Mouse (Mus musculus): ENCODE results near the gene Cul7. TPM values are rescaled to one million over a fixed set of nuclear protein-coding genes. Genes with fewer than 3 reads are reported as not detected.

Gene Cul7
- polyA plus RNA-seq, 1 experiment from 2014 or later: 54.8 TPM

DNA sequence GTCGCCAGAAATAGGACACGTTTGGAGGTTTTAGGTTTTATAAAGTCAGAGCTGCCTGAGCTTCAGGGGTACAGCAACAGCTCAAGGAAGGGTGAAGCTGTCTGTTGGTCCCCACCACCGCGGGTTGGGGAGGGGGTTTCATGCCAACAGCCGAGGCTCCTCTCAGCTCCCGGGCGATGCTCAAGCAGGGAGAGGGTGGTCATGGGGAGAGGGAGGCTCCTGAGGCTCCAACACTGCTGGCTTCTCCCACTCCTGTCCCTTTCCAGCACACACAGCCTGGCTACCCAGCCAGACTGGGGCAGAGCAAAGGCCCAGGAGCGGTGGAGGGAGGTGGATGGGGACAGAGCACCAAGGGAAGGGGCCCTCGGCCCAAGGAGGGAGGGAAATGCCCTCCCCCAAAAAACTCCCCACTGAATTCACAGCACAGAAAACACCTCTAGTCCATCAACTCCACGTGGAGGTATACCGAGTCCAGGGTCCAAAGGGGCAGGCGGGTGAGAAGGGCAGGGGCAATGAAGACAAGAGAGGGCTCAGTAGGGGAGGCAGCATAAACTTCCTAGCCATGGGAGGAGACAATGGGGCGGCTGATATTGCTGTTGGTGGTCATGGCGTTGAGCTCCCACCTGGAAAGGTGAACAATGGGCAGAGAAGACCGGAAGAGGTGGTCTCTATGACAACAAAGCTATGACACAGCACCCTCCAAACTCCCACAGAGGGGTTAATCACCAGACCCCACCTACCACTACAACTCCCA is 24.6 kb downstream of the Cul7 start:
- peak; percentile 12; the same call in 1 of the 2 replicates for ATAC-seq (ENCODE audit: insufficient read depth, low FRiP score)
- H3K4me3 ChIP-seq (replicated peaks; ENCODE audit: low read length): peak overlapping the region; percentile 60
- H3K27me3 ChIP-seq (ENCODE audit: control insufficient read depth, insufficient read depth, low read length): no peaks in the 10 kb centered on the region
- 21% methylated on average over 15 of the region's 15 CpGs for WGBS
- peak overlapping the region; percentile 75 for H3K9ac ChIP-seq (ENCODE audit: low read length)
- peaks cover 25% of the 10 kb centered on the region for H3K4me1 ChIP-seq (ENCODE audit: control insufficient read depth, insufficient read depth, low read length)
- peak overlapping the region; percentile 77 for H3K27ac ChIP-seq (ENCODE audit: low read length)
- peak overlapping the region; percentile 67 for H3K4me2 ChIP-seq (ENCODE audit: low read depth, low read length)
- H3K9me3 ChIP-seq (replicated peaks; ENCODE audit: control insufficient read depth, low read length): no peaks in the 10 kb centered on the region
- peaks cover 18% of the 10 kb centered on the region for H3K36me3 ChIP-seq (ENCODE audit: control insufficient read depth, insufficient read depth, low read length)

DNA sequence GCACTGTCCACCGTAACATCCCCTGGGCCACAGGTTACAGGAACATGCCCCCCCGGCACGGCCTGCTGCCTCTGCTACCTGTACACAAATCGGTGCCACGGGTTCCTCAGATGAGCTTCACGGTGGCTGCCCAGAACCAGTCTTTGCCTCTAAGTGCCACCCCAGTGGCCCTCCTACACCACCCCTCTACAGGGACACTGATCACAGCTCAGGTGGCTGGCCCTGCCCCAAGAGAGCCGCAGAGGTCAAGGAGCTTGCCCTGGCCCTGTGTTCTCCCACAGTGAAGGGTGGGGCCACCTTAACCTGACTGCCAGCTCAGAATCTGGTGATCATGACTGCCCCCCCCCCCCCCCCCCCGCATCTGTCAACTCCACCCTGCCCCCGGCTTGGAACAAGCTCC is 28.3 kb downstream of the Cul7 start, which contains the start of gene Mea1:
TSS of gene Mea1 (plus strand) at position 378 of the 400 bp plus-strand sequence.
- WGBS: 77% methylated on average over 8 of the region's 9 CpGs
- no peak for ATAC-seq (ENCODE audit: insufficient read depth, low FRiP score)
- peaks cover 27% of the 10 kb centered on the region for H3K4me1 ChIP-seq (ENCODE audit: control insufficient read depth, insufficient read depth, low read length)
- H3K4me2 ChIP-seq (ENCODE audit: low read depth, low read length): peak within 1 kb of the TSS; percentile 63
- peak within 1 kb of the TSS; percentile 72 for H3K9ac ChIP-seq (ENCODE audit: low read length)
- H3K36me3 ChIP-seq (ENCODE audit: control insufficient read depth, insufficient read depth, low read length): peaks cover 15% of the 10 kb centered on the region; the same call in 1 of the 2 replicates
- peak within 1 kb of the TSS; percentile 69 for H3K4me3 ChIP-seq (replicated peaks; ENCODE audit: low read length)
- no peaks in the 10 kb centered on the region for H3K27me3 ChIP-seq (ENCODE audit: control insufficient read depth, insufficient read depth, low read length)
- no peaks in the 10 kb centered on the region for H3K9me3 ChIP-seq (replicated peaks; ENCODE audit: control insufficient read depth, low read length)
- peak within 1 kb of the TSS; percentile 88; the same call in 1 of the 2 replicates for H3K27ac ChIP-seq (ENCODE audit: low read length)

- no peaks in the 10 kb centered on the region for H3K27me3 ChIP-seq (ENCODE audit: control insufficient read depth, insufficient read depth, low read length)
- peaks cover 25% of the 10 kb centered on the region for H3K4me1 ChIP-seq (ENCODE audit: control insufficient read depth, insufficient read depth, low read length)
- H3K4me2 ChIP-seq (ENCODE audit: low read depth, low read length): peak overlapping the region; percentile 63
- peak overlapping the region; percentile 88; the same call in 1 of the 2 replicates for H3K27ac ChIP-seq (ENCODE audit: low read length)
- peaks cover 15% of the 10 kb centered on the region; the same call in 1 of the 2 replicates for H3K36me3 ChIP-seq (ENCODE audit: control insufficient read depth, insufficient read depth, low read length)
- ATAC-seq (ENCODE audit: insufficient read depth, low FRiP score): no peak
- H3K9me3 ChIP-seq (replicated peaks; ENCODE audit: control insufficient read depth, low read length): no peaks in the 10 kb centered on the region
- peak overlapping the region; percentile 72 for H3K9ac ChIP-seq (ENCODE audit: low read length)
- 31% methylated on average over 9 of the region's 9 CpGs for WGBS
- H3K4me3 ChIP-seq (replicated peaks; ENCODE audit: low read length): peak overlapping the region; percentile 69
Measured at GRCm38 (mm10) chr17:46678911-46679310, 28.8 kb downstream of the Cul7 start.

DNA sequence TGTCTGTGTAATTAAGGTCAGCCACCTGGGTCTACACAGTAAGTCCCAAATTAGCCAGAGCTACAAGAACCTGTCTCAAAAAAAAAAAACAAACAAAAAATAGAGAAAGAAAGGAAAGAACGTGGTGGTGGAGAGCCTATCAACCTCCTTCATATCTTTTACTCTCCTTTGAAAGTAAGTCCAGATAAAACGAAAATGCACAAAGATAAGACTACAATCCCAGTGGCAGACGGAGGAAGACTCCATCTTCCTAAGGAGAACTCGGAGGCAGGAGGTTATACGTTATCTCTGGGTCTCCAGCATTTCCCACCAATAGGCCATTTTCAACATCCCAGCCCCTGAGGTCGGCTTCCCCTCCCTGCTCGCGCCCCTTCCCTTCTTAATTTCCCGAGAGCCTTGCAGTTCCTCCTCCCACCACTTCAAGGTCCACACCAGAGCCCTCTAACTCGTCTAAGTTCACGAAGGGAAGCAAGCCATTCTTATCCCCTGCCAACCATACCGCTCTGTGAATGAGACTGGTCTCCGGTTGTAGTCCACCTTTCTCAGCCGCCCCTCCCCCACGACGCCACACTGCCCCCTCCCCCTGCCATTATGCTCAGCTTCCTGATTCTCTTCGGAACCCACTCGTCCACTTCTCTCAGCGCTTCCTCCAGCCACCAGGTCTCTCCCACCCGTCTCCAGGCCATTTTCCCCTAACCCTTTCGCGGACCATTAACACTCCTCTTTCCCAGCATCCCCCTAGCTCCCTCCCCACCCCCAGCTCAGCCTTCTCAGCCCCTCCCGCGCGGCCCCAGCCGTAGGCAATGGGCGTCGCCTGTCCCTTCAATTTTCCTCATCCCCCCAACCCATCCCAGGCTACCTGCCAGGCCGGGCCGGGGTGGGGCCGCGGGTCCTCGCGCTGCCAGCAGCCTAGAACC is 30.0 kb downstream of the Cul7 start:
- H3K9me3 ChIP-seq (replicated peaks; ENCODE audit: control insufficient read depth, low read length): no peaks in the 10 kb centered on the region
- ATAC-seq (ENCODE audit: insufficient read depth, low FRiP score): no peak
- H3K36me3 ChIP-seq (ENCODE audit: control insufficient read depth, insufficient read depth, low read length): peaks cover 24% of the 10 kb centered on the region
- H3K27ac ChIP-seq (ENCODE audit: low read length): peak overlapping the region; percentile 88
- WGBS: under 1% methylated on average over 34 of the region's 34 CpGs
- peak overlapping the region; percentile 63 for H3K4me2 ChIP-seq (ENCODE audit: low read depth, low read length)
- H3K4me1 ChIP-seq (ENCODE audit: control insufficient read depth, insufficient read depth, low read length): peaks cover 18% of the 10 kb centered on the region
- H3K27me3 ChIP-seq (ENCODE audit: control insufficient read depth, insufficient read depth, low read length): no peaks in the 10 kb centered on the region
- peak overlapping the region; percentile 69 for H3K4me3 ChIP-seq (replicated peaks; ENCODE audit: low read length)
- peak overlapping the region; percentile 72 for H3K9ac ChIP-seq (ENCODE audit: low read length)

DNA sequence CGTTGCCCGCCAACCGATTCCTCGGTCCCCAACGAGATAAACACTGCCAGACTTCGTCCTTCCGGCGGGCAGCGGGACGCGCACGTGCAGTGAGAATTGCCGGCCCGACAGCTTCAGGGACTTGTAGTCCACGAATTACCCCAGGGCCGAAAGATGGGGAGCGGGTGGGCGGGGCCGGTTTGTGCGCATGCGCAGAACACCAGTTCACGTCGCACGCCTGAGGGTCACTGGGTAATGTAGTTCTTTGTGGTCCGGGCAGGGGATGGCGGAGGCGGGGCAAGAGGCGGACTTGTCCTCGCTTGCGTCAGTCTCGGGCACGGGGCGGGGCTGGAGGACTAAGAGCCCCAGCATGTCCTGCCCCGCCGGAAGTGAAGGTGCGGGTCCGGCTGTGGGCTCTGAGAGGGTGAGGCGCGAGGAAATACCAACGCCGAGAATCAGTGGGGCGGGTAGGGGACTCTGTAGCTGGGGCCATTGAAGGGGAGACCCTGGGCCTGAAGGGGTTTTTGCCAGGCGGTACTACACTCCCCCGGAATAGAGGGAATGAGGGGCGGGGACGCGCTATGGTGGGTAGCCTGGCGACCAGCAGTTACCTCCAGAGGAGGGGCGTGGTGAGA is 30.7 kb downstream of the Cul7 start, which contains the start of gene Klhdc3:
TSS of gene Klhdc3 (minus strand) at position 155 of the 614 bp plus-strand sequence.
- H3K9ac ChIP-seq (ENCODE audit: low read length): peak within 1 kb of the TSS; percentile 77
- H3K36me3 ChIP-seq (ENCODE audit: control insufficient read depth, insufficient read depth, low read length): peaks cover 22% of the 10 kb centered on the region
- H3K4me3 ChIP-seq (replicated peaks; ENCODE audit: low read length): peak within 1 kb of the TSS; percentile 69
- H3K27me3 ChIP-seq (ENCODE audit: control insufficient read depth, insufficient read depth, low read length): no peaks in the 10 kb centered on the region
- H3K9me3 ChIP-seq (replicated peaks; ENCODE audit: control insufficient read depth, low read length): no peaks in the 10 kb centered on the region
- peak within 1 kb of the TSS; percentile 88 for H3K27ac ChIP-seq (ENCODE audit: low read length)
- peaks cover 18% of the 10 kb centered on the region for H3K4me1 ChIP-seq (ENCODE audit: control insufficient read depth, insufficient read depth, low read length)
- peak within 1 kb of the TSS; percentile 77 for H3K4me2 ChIP-seq (ENCODE audit: low read depth, low read length)
- under 1% methylated on average over 49 of the region's 49 CpGs for WGBS
- ATAC-seq (ENCODE audit: insufficient read depth, low FRiP score): peak; percentile 98

DNA sequence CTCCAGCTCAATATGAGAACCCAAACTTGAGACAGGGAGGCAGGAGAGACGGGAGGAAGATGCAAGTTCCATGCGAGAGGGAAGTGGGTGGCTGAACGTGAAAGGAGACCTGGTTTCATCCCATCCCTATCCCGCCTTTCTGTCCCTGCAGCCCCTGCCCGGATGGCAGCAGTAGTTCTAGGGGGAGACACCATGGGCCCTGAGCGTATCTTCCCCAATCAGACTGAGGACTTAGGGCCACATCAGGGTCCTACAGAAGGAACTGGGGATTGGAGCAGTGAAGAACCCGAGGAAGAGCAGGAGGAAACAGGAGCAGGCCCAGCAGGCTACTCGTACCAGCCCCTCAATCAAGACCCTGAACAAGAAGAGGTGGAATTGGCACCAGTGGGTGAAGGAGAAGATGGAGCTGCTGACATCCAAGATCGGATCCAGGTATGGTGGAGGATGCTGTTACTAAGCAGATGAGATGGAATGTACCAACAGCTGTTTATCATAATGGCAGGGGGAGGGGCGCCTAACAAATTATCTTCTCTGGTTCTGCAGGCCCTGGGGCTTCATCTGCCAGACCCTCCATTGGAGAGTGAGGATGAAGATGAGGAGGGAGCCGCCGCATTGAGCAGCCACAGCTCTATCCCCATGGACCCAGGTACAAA is 31.5 kb downstream of the Cul7 start:
- Histone ChIP-seq H3K4me1 (ENCODE audit: control insufficient read depth, insufficient read depth, low read length) (peaks cover 18% of the 10 kb centered on the region), H3K27ac (ENCODE audit: low read length) (peak overlapping the region; percentile 71), H3K36me3 (ENCODE audit: control insufficient read depth, insufficient read depth, low read length) (peaks cover 17% of the 10 kb centered on the region), H3K9ac (ENCODE audit: low read length) (peak overlapping the region; percentile 77), H3K4me2 (ENCODE audit: low read depth, low read length) (peak overlapping the region; percentile 77), H3K9me3 (replicated peaks; ENCODE audit: control insufficient read depth, low read length) (no peaks in the 10 kb centered on the region), H3K27me3 (ENCODE audit: control insufficient read depth, insufficient read depth, low read length) (no peaks in the 10 kb centered on the region), H3K4me3 (replicated peaks; ENCODE audit: low read length) (peak overlapping the region; percentile 69)
- WGBS: 18% methylated on average over 12 of the region's 12 CpGs
- ATAC-seq (ENCODE audit: insufficient read depth, low FRiP score): no peak

DNA sequence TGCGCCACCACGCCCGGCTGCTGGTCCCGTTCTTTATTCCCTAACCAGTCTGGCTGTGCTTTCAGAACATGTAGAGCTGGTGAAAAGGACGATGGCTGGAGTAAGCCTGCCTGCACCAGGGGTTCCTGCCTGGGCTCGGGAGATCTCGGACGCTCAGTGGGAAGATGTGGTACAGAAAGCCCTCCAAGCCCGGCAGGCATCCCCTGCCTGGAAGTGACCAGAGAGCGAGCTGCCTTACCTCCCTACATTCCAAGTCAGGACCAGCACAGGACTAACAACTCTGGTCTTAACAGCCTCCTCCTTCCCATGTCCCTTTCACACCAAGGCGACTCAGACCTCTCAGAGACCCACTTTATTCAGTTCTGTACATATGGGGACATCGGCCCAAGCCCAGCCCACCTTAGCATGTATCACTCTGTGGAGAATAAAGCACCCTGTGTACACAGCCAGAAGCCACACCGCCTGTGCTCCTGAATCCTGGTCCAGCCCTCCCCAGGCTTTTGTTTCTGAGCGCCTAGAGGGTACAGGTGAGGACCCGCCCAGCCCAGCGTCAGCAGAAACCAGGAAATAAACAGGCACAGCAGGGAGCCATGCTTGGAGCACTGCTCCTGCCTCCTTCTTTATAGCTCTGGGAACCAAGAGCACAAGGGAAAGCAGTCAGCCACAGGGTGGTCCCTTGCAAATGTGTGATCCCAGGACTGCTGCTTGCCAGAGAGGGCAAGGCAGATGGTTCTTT is 32.7 kb downstream of the Cul7 start:
- H3K36me3 ChIP-seq (ENCODE audit: control insufficient read depth, insufficient read depth, low read length): peaks cover 14% of the 10 kb centered on the region
- H3K27ac ChIP-seq (ENCODE audit: low read length): peak overlapping the region; percentile 7; the same call in 1 of the 2 replicates
- H3K4me3 ChIP-seq (replicated peaks; ENCODE audit: low read length): no peak overlapping the region
- no peaks in the 10 kb centered on the region for H3K9me3 ChIP-seq (replicated peaks; ENCODE audit: control insufficient read depth, low read length)
- H3K27me3 ChIP-seq (ENCODE audit: control insufficient read depth, insufficient read depth, low read length): no peaks in the 10 kb centered on the region
- 75% methylated on average over 16 of the region's 16 CpGs for WGBS
- no peak overlapping the region for H3K9ac ChIP-seq (ENCODE audit: low read length)
- H3K4me1 ChIP-seq (ENCODE audit: control insufficient read depth, insufficient read depth, low read length): peaks cover 18% of the 10 kb centered on the region
- H3K4me2 ChIP-seq (ENCODE audit: low read depth, low read length): no peak overlapping the region
- ATAC-seq (ENCODE audit: insufficient read depth, low FRiP score): no peak

- no peaks in the 10 kb centered on the region for H3K27me3 ChIP-seq (ENCODE audit: control insufficient read depth, insufficient read depth, low read length)
- H3K4me3 ChIP-seq (replicated peaks; ENCODE audit: low read length): no peak overlapping the region
- no peak for ATAC-seq (ENCODE audit: insufficient read depth, low FRiP score)
- peaks cover 8% of the 10 kb centered on the region for H3K4me1 ChIP-seq (ENCODE audit: control insufficient read depth, insufficient read depth, low read length)
- no peak overlapping the region for H3K27ac ChIP-seq (ENCODE audit: low read length)
- H3K4me2 ChIP-seq (ENCODE audit: low read depth, low read length): no peak overlapping the region
- no peak overlapping the region for H3K9ac ChIP-seq (ENCODE audit: low read length)
- H3K9me3 ChIP-seq (replicated peaks; ENCODE audit: control insufficient read depth, low read length): no peaks in the 10 kb centered on the region
- peaks cover 14% of the 10 kb centered on the region for H3K36me3 ChIP-seq (ENCODE audit: control insufficient read depth, insufficient read depth, low read length)
- 92% methylated on average over 6 of the region's 6 CpGs for WGBS
Measured at GRCm38 (mm10) chr17:46685913-46686312, 35.8 kb downstream of the Cul7 start.

Measured in stomach, embryonic 16.5 days (tissue).